Comparison of ENCODE assay signal across 8 mouse cellular contexts in the genomic region with DNA sequence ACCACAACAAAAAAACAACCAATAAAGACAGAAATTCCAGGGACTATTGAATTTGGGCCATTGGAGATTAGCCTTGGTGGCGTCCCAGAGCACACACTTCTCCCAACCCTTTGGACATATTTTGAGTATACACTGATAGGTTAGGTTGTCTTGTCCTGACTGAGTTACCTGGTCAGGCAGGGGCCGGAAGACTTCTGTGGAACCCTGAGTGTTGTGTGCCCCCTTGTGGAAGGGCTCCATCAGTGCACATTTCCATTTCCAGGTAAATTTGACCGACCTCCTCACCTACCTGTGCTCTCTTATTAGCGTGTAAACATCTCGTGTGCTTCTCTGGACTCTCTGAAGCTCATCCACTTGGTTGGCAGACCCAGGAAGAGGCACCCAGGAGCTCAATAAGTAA. TPM values are rescaled to one million over a fixed set of nuclear protein-coding genes. Genes with fewer than 3 reads are reported as not detected.
DNase-seq lines count a peak whose midpoint lies in the region; ATAC-seq and TF ChIP-seq lines count a peak whose summit lies in the region.

No protein-coding gene starts in this region.

- no peak overlapping the region for H3K27ac ChIP-seq in midbrain, postnatal 0 days (ENCODE audit: low read depth, low read length)
- no peak overlapping the region for H3K27ac ChIP-seq in midbrain, embryonic 15.5 days
- H3K27ac ChIP-seq in hindbrain, embryonic 11.5 days (ENCODE audit: low read depth, low read length) = no peak overlapping the region

- no peaks in the 10 kb centered on the region for H3K27me3 ChIP-seq in midbrain, postnatal 0 days (ENCODE audit: insufficient read depth, low read length)
- H3K27me3 ChIP-seq in midbrain, embryonic 15.5 days (replicated peaks) = no peaks in the 10 kb centered on the region
- no peaks in the 10 kb centered on the region for H3K27me3 ChIP-seq in megakaryocyte, embryonic 14.5 days (replicated peaks)
- no peaks in the 10 kb centered on the region for H3K27me3 ChIP-seq in hindbrain, embryonic 11.5 days (ENCODE audit: control insufficient read depth, insufficient read depth, low read length)

- H3K4me1 ChIP-seq in midbrain, postnatal 0 days (ENCODE audit: insufficient read depth, low read length) = no peaks in the 10 kb centered on the region; the same call in 1 of the 2 replicates
- peaks cover 8% of the 10 kb centered on the region for H3K4me1 ChIP-seq in midbrain, embryonic 15.5 days
- H3K4me1 ChIP-seq in megakaryocyte, embryonic 14.5 days = peaks cover 48% of the 10 kb centered on the region
- H3K4me1 ChIP-seq in hindbrain, embryonic 11.5 days (replicated peaks; ENCODE audit: control insufficient read depth, insufficient read depth, low read length) = peaks cover 4% of the 10 kb centered on the region; the same call in 1 of the 2 replicates

- peak overlapping the region; percentile 24; the same call in 1 of the 2 replicates for H3K9ac ChIP-seq in midbrain, postnatal 0 days (replicated peaks; ENCODE audit: low read length, poor library complexity, severe bottlenecking)
- no peak overlapping the region for H3K9ac ChIP-seq in midbrain, embryonic 15.5 days
- H3K9ac ChIP-seq in hindbrain, embryonic 11.5 days (ENCODE audit: low read depth, low read length) = no peak overlapping the region

- ATAC-seq in midbrain, postnatal 0 days (ENCODE audit: low FRiP score) = no peak
- no peak; the same call in 1 of the 2 replicates for ATAC-seq in midbrain, embryonic 15.5 days (replicated peaks)
- no peak for ATAC-seq in hindbrain, embryonic 11.5 days (ENCODE audit: low FRiP score)

- no peaks in the 10 kb centered on the region for H3K9me3 ChIP-seq in midbrain, postnatal 0 days (ENCODE audit: low read length)
- no peaks in the 10 kb centered on the region for H3K9me3 ChIP-seq in midbrain, embryonic 15.5 days
- no peaks in the 10 kb centered on the region for H3K9me3 ChIP-seq in megakaryocyte, embryonic 14.5 days
- H3K9me3 ChIP-seq in hindbrain, embryonic 11.5 days (ENCODE audit: control insufficient read depth, low read length) = no peaks in the 10 kb centered on the region

- no peaks in the 10 kb centered on the region for H3K36me3 ChIP-seq in midbrain, postnatal 0 days (ENCODE audit: insufficient read depth, low read length)
- no peaks in the 10 kb centered on the region for H3K36me3 ChIP-seq in midbrain, embryonic 15.5 days (replicated peaks)
- H3K36me3 ChIP-seq in megakaryocyte, embryonic 14.5 days (replicated peaks; ENCODE audit: low read length) = no peaks in the 10 kb centered on the region
- no peaks in the 10 kb centered on the region for H3K36me3 ChIP-seq in hindbrain, embryonic 11.5 days (ENCODE audit: control insufficient read depth, insufficient read depth, low read length)

- H3K4me3 ChIP-seq in midbrain, postnatal 0 days (ENCODE audit: low read depth, low read length) = no peak overlapping the region
- no peak overlapping the region for H3K4me3 ChIP-seq in midbrain, embryonic 15.5 days
- H3K4me3 ChIP-seq in megakaryocyte, embryonic 14.5 days (replicated peaks) = peak overlapping the region; percentile 18
- no peak overlapping the region for H3K4me3 ChIP-seq in hindbrain, embryonic 11.5 days (ENCODE audit: low read depth, low read length)

- TF ChIP-seq CTCF in midbrain, postnatal 0 days (IDR thresholded peaks at IDR 0.05) = peak; percentile 76

- peak; percentile 40 for DNase-seq in adrenal gland, adult 2 months
- DNase-seq in adrenal gland, postnatal 4 days (ENCODE audit: low spot score in 2 of 2) = no peak
- DNase-seq in midbrain, postnatal 0 days (ENCODE audit: low spot score) = no peak
- peak; percentile 37 for DNase-seq in cerebellum, adult 9-10 months
- DNase-seq in kidney, adult 8-10 months = peak; percentile 52 to 68
- no peak for DNase-seq in hindbrain, embryonic 11.5 days (ENCODE audit: low spot score)

- WGBS in midbrain, postnatal 0 days = 29% methylated on average over 5 of the region's 5 CpGs
- 28% methylated on average over 5 of the region's 5 CpGs for WGBS in midbrain, embryonic 15.5 days
- WGBS in hindbrain, embryonic 11.5 days = 30% methylated on average over 5 of the region's 5 CpGs

- no peak overlapping the region for H3K4me2 ChIP-seq in midbrain, postnatal 0 days (ENCODE audit: low read depth, low read length, poor library complexity, severe bottlenecking)
- no peak overlapping the region for H3K4me2 ChIP-seq in midbrain, embryonic 15.5 days
- H3K4me2 ChIP-seq in hindbrain, embryonic 11.5 days (replicated peaks; ENCODE audit: low read depth, low read length) = no peak overlapping the region

RNA-seq across cellular contexts. Expression of a gene that starts 9.3 kb away (rescaled TPM):
- 10 to 100 TPM; 46.4 to 64.9 TPM for total RNA-seq in adrenal gland, adult 2 months (2021)
- polyA plus RNA-seq in adrenal gland, adult 2 months (2012; rRNA removed) = 22.7 and 29.6 TPM in 2 replicates
- 10 to 100 TPM; 60.0 to 68.5 TPM for total RNA-seq in adrenal gland, postnatal 4 days (2021)
- total RNA-seq in midbrain, postnatal 0 days (2014; rRNA removed) = 70.5 and 76.1 TPM in 2 replicates
- polyA plus RNA-seq in midbrain, postnatal 0 days (2015; fragmentation: Nextera tagmentation; extraction: Ambion mirVana) = 169 and 173 TPM in 2 replicates
- 125 and 128 TPM in 2 replicates for polyA plus RNA-seq in midbrain, embryonic 15.5 days (2015; fragmentation: Nextera tagmentation; extraction: Ambion mirVana)
- polyA plus RNA-seq in megakaryocyte, embryonic 14.5 days (2012; ENCODE audit: insufficient read depth, low replicate concordance) = 16.4 and 53.1 TPM in 2 replicates
- polyA plus RNA-seq in hindbrain, embryonic 11.5 days (2014; fragmentation: Nextera tagmentation; extraction: Ambion mirVana) = 179 and 180 TPM in 2 replicates

RNA-seq across cellular contexts. Expression of a gene that starts 49.1 kb away (rescaled TPM):
- not detected for total RNA-seq in adrenal gland, adult 2 months (2021)
- not detected in 2 replicates for polyA plus RNA-seq in adrenal gland, adult 2 months (2012; rRNA removed)
- not detected for total RNA-seq in adrenal gland, postnatal 4 days (2021)
- total RNA-seq in midbrain, postnatal 0 days (2014; rRNA removed) = not detected in 2 replicates
- not detected in 2 replicates for polyA plus RNA-seq in midbrain, postnatal 0 days (2015; fragmentation: Nextera tagmentation; extraction: Ambion mirVana)
- not detected in 2 replicates for polyA plus RNA-seq in midbrain, embryonic 15.5 days (2015; fragmentation: Nextera tagmentation; extraction: Ambion mirVana)
- not detected in 2 replicates for polyA plus RNA-seq in megakaryocyte, embryonic 14.5 days (2012; ENCODE audit: insufficient read depth, low replicate concordance)
- not detected in 2 replicates for polyA plus RNA-seq in hindbrain, embryonic 11.5 days (2014; fragmentation: Nextera tagmentation; extraction: Ambion mirVana)

Comparison
In these comparisons a context has a peak if more than half of its experiments do, and no peak if none do; other contexts are left out.
1. DNase-seq: peak in adrenal gland, adult 2 months (single experiment), cerebellum, adult 9-10 months (single experiment) and kidney, adult 8-10 months (2 of 2); none in adrenal gland, postnatal 4 days (0 of 2), midbrain, postnatal 0 days (single experiment) and hindbrain, embryonic 11.5 days (single experiment).